Mouse (Mus musculus): ENCODE measurements around the gene Nrp1.

The Nrp1 gene

GRCm38 (mm10) chr8:128419984-128420383, 61.6 kb downstream of the Nrp1 start:
- DNase-seq (ENCODE audit: low spot score in 2 of 2), result no peak

GRCm38 (mm10) chr8:128420402-128420801, 62.0 kb downstream of the Nrp1 start:
- DNase-seq (ENCODE audit: low spot score in 2 of 2), result no peak

GRCm38 (mm10) chr8:128423813-128424212, 65.4 kb downstream of the Nrp1 start:
- no peak for DNase-seq (ENCODE audit: low spot score in 2 of 2)

- no peak for DNase-seq (ENCODE audit: low spot score in 2 of 2)
These were observed 66.4 kb downstream of the Nrp1 start for GRCm38 (mm10) chr8:128424626-128425333.

GRCm38 (mm10) chr8:128427071-128427470, 68.7 kb downstream of the Nrp1 start:
- DNase-seq (ENCODE audit: low spot score in 2 of 2), result no peak

GRCm38 (mm10) chr8:128428971-128429370, 70.6 kb downstream of the Nrp1 start:
- no peak for DNase-seq (ENCODE audit: low spot score in 2 of 2)

- DNase-seq (ENCODE audit: low spot score in 2 of 2), result no peak
These were observed 72.7 kb downstream of the Nrp1 start for GRCm38 (mm10) chr8:128431082-128431481.

GRCm38 (mm10) chr8:128435749-128436148, 77.3 kb downstream of the Nrp1 start:
- DNase-seq (ENCODE audit: low spot score in 2 of 2), result no peak

- DNase-seq (ENCODE audit: low spot score in 2 of 2), result no peak
These were observed 78.9 kb downstream of the Nrp1 start for GRCm38 (mm10) chr8:128437156-128437825.

- no peak for DNase-seq (ENCODE audit: low spot score in 2 of 2)
These were observed 83.0 kb downstream of the Nrp1 start for GRCm38 (mm10) chr8:128441407-128441806.

- DNase-seq (ENCODE audit: low spot score in 2 of 2), result no peak
These were observed 87.2 kb downstream of the Nrp1 start for GRCm38 (mm10) chr8:128445596-128445995.

GRCm38 (mm10) chr8:128446636-128447035, 88.2 kb downstream of the Nrp1 start:
- DNase-seq (ENCODE audit: low spot score in 2 of 2), result no peak

- no peak for DNase-seq (ENCODE audit: low spot score in 2 of 2)
These were observed 88.9 kb downstream of the Nrp1 start for GRCm38 (mm10) chr8:128447320-128447719.

- no peak for DNase-seq (ENCODE audit: low spot score in 2 of 2)
These were observed 92.1 kb downstream of the Nrp1 start for GRCm38 (mm10) chr8:128450390-128451032.

GRCm38 (mm10) chr8:128451121-128451520, 92.7 kb downstream of the Nrp1 start:
- no peak for DNase-seq (ENCODE audit: low spot score in 2 of 2)

GRCm38 (mm10) chr8:128453471-128453870, 95.1 kb downstream of the Nrp1 start:
- DNase-seq (ENCODE audit: low spot score in 2 of 2), result no peak

GRCm38 (mm10) chr8:128454026-128454425, 95.6 kb downstream of the Nrp1 start:
- no peak for DNase-seq (ENCODE audit: low spot score in 2 of 2)

GRCm38 (mm10) chr8:128457277-128457676, 98.9 kb downstream of the Nrp1 start:
- DNase-seq (ENCODE audit: low spot score in 2 of 2), result no peak

GRCm38 (mm10) chr8:128459704-128460103, 101.3 kb downstream of the Nrp1 start:
- DNase-seq (ENCODE audit: low spot score in 2 of 2), result no peak

GRCm38 (mm10) chr8:128461716-128462115, 103.3 kb downstream of the Nrp1 start:
- no peak for DNase-seq (ENCODE audit: low spot score in 2 of 2)

GRCm38 (mm10) chr8:128463162-128463561, 104.8 kb downstream of the Nrp1 start:
- DNase-seq (ENCODE audit: low spot score in 2 of 2), result no peak

- no peak for DNase-seq (ENCODE audit: low spot score in 2 of 2)
These were observed 105.7 kb downstream of the Nrp1 start for GRCm38 (mm10) chr8:128464056-128464623.

- DNase-seq (ENCODE audit: low spot score in 2 of 2), result no peak
These were observed 107.1 kb downstream of the Nrp1 start for GRCm38 (mm10) chr8:128465553-128465952.

All from frontal cortex, postnatal 25 days (tissue).